Mouse (Mus musculus) heart, postnatal 0 days (tissue): ENCODE data around the gene Gm5128.
"Not testable (repeated sequence)": the region's sequence is repeated elsewhere in the genome, so short reads cannot be mapped to it uniquely, and the experiment has no call there.

Experiments used
- CTCF ChIP-seq: IDR thresholded peaks from 2 replicates; pipeline ENCODE4 v1.5.1; 2016; ENCODE audit warnings: antibody characterized with exemption, control low read depth, low read depth
- EP300 ChIP-seq: IDR thresholded peaks from 2 replicates; pipeline ENCODE4 v1.6.1; 2016; ENCODE audit warnings: antibody characterized with exemption, low read depth

GRCm38 (mm10) chrX:135421824-135422223 lies 48.7 kb downstream of the Gm5128 start:
- not testable (repeated sequence) for TF ChIP-seq CTCF, EP300
